Mouse (Mus musculus): ENCODE measurements at regions not wholly inside any gene's neighbourhood (a gene's known extent, or its start where the extent isn't known, plus 50 kb on each side); places are given as distances from the start of the nearest gene placed in this dataset.
A peak's percentile ranks its signal among the peaks of the same experiment; 100 is the strongest.

DNA sequence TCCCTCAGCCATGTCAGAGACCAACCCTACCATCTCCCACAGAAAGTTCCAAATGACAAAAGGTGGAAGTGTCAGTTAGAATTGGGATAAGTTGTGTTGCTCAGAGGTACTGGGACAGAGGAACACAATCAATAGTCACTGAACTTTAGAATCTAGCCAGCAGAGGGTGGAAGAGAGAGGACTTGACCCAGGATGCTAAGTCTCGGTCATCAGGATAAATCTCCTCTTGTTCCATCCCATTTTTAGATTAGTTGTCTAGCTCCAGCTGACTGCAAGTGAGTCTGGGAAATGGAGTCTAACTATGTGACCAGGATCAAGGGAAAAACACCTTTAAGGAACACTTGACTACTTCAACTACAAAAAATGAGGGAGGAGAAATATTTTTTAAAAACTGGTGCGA is 91.5 kb downstream of the Fam84b start:
- TF ChIP-seq CTCF (IDR thresholded peaks at IDR 0.05; ENCODE audit: low read depth) (peak; percentile 32), EP300 (IDR thresholded peaks at IDR 0.05; ENCODE audit: low read depth) (no peak)
- no peak for DNase-seq (ENCODE audit: low spot score)
- Histone ChIP-seq H3K4me3 (ENCODE audit: low read depth, low read length) (no peak overlapping the region), H3K9me3 (replicated peaks; ENCODE audit: control insufficient read depth, low read length) (no peaks in the 10 kb centered on the region), H3K9ac (replicated peaks; ENCODE audit: low read depth, low read length) (no peak overlapping the region), H3K27ac (ENCODE audit: low read depth) (no peak overlapping the region), H3K36me3 (replicated peaks; ENCODE audit: control insufficient read depth, insufficient read depth, low read length) (no peaks in the 10 kb centered on the region), H3K27me3 (ENCODE audit: control insufficient read depth, insufficient read depth, low read length) (no peaks in the 10 kb centered on the region), H3K4me2 (ENCODE audit: low read depth, low read length) (no peak overlapping the region), H3K4me1 (ENCODE audit: control insufficient read depth, insufficient read depth) (0 out of 2 replicates have a peak, but pooled peaks cover 3% of the 10 kb centered on the region)
- ATAC-seq (ENCODE audit: insufficient read depth, low read depth): no peak
- WGBS: 47% methylated on average over 2 of the region's 2 CpGs

DNA sequence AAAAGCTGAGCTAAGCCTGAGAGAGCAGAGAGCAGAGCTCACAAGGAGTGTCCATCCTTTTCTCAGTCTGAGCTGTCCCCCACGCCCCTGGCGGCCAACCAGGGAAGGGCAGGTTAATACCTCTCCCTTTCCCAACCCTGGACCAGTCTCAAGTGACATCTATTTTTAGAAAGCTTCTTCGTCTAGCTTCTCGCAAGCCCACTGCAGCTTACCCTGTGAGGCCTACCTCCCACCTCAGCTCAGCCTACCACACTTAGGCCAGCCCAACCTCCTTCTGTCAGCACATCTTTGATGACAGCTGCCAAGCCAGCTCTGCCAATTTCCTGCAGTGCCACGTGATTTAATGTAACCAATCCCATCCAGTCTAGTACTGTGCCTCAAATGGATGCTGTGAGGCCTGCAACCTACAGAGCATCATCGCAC is 93.6 kb downstream of the Fam84b start:
- Histone ChIP-seq H3K4me1 (ENCODE audit: control insufficient read depth, insufficient read depth) (0 out of 2 replicates have a peak, but pooled peaks cover 3% of the 10 kb centered on the region), H3K4me3 (ENCODE audit: low read depth, low read length) (no peak overlapping the region), H3K36me3 (replicated peaks; ENCODE audit: control insufficient read depth, insufficient read depth, low read length) (no peaks in the 10 kb centered on the region), H3K9me3 (replicated peaks; ENCODE audit: control insufficient read depth, low read length) (no peaks in the 10 kb centered on the region), H3K4me2 (ENCODE audit: low read depth, low read length) (no peak overlapping the region), H3K27me3 (ENCODE audit: control insufficient read depth, insufficient read depth, low read length) (no peaks in the 10 kb centered on the region), H3K27ac (ENCODE audit: low read depth) (no peak overlapping the region), H3K9ac (replicated peaks; ENCODE audit: low read depth, low read length) (no peak overlapping the region)
- whole genome bisulfite sequencing: 14% methylated on average over 6 of the region's 6 CpGs
- DNase-seq (ENCODE audit: low spot score): peak; percentile 60
- peak; percentile 63 for TF ChIP-seq CTCF (IDR thresholded peaks at IDR 0.05; ENCODE audit: low read depth)
- TF ChIP-seq EP300 (IDR thresholded peaks at IDR 0.05; ENCODE audit: low read depth): no peak
- ATAC-seq (ENCODE audit: insufficient read depth, low read depth): peak; percentile 87

DNA sequence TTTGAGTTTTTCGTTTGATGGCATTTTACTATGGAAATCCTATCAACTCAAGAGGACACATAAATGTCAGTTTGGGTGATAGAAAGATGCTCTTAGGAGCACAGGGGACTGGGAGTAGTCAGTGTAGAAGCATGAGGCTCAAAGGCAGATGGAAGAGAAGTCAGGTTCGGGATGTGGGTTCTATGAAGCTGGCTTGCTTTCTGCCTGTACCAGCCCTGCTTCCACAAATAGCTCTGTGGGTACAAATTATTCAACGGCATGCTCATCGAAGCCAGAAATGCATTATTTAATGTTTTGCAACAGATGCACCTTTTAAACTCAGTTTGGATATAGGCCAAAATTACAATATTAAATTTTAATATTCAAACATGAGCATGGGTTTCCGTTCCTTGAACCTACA is 99.3 kb downstream of the Fam84b start:
- 80% methylated on average over 5 of the region's 5 CpGs for WGBS

DNA sequence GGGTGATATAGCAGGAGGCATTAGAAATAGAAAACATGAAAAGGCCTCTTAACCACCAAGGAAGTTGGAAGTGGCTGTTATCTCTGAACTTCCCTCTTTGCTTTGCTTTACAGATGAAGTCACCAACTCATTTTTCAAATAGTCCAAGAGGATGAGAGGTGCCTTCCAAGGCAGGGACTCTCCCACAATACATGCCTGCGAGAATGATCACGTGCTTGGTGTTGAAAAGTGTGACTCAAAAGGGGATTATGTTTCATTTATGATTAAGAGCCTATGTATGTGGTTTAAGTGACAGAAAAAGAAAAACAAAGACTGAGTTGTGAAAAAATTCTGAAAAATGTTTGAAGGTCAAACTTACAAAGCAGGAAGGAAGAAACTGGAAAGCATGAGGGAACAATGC is 114.0 kb downstream of the Fam84b start:
- Histone ChIP-seq H3K4me3 (ENCODE audit: low read depth, low read length) (no peak overlapping the region), H3K27me3 (ENCODE audit: control insufficient read depth, insufficient read depth, low read length) (no peaks in the 10 kb centered on the region), H3K36me3 (replicated peaks; ENCODE audit: control insufficient read depth, insufficient read depth, low read length) (no peaks in the 10 kb centered on the region), H3K9me3 (replicated peaks; ENCODE audit: control insufficient read depth, low read length) (no peaks in the 10 kb centered on the region), H3K27ac (ENCODE audit: low read depth) (no peak overlapping the region), H3K4me2 (ENCODE audit: low read depth, low read length) (no peak overlapping the region), H3K4me1 (ENCODE audit: control insufficient read depth, insufficient read depth) (no peaks in the 10 kb centered on the region), H3K9ac (replicated peaks; ENCODE audit: low read depth, low read length) (no peak overlapping the region)
- TF ChIP-seq EP300 (IDR thresholded peaks at IDR 0.05; ENCODE audit: low read depth): no peak
- TF ChIP-seq CTCF (IDR thresholded peaks at IDR 0.05; ENCODE audit: low read depth): no peak
- DNase-seq (ENCODE audit: low spot score): no peak
- ATAC-seq (ENCODE audit: insufficient read depth, low read depth): no peak
- WGBS: 28% methylated on average over 2 of the region's 2 CpGs

More for the DNA sequence above, 99.3 kb downstream of the Fam84b start:
- Histone ChIP-seq H3K36me3 (replicated peaks; ENCODE audit: control insufficient read depth, insufficient read depth, low read length) (no peaks in the 10 kb centered on the region), H3K4me3 (ENCODE audit: low read depth, low read length) (no peak overlapping the region), H3K27ac (ENCODE audit: low read depth) (no peak overlapping the region), H3K4me1 (ENCODE audit: control insufficient read depth, insufficient read depth) (no peaks in the 10 kb centered on the region), H3K4me2 (ENCODE audit: low read depth, low read length) (no peak overlapping the region), H3K9ac (replicated peaks; ENCODE audit: low read depth, low read length) (no peak overlapping the region), H3K27me3 (ENCODE audit: control insufficient read depth, insufficient read depth, low read length) (no peaks in the 10 kb centered on the region), H3K9me3 (replicated peaks; ENCODE audit: control insufficient read depth, low read length) (no peaks in the 10 kb centered on the region)
- ATAC-seq (ENCODE audit: insufficient read depth, low read depth): no peak
- no peak for DNase-seq (ENCODE audit: low spot score)
- no peak for TF ChIP-seq EP300 (IDR thresholded peaks at IDR 0.05; ENCODE audit: low read depth)
- no peak for TF ChIP-seq CTCF (IDR thresholded peaks at IDR 0.05; ENCODE audit: low read depth)

DNA sequence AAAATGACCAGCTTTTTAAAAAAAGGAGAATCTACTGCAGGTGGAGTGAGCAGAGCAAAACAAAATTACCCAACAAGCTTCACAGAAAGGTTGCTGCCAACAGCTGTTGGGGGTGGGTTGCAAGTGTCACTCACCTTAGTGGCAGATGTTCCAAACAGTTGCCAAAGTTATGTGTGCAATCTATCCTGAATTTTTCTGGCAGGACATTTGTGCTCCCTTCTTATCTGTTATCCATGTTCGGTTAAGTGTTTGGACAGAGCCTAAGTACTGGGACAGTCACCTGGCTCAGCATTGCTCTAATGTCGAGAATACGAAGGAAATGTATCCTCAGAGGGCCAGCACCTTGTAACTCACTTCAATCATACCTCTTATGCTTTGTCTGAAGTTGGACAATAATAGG is 115.3 kb downstream of the Fam84b start:
- no peak overlapping the region for H3K4me2 ChIP-seq (ENCODE audit: low read depth, low read length)
- H3K4me1 ChIP-seq (ENCODE audit: control insufficient read depth, insufficient read depth): no peaks in the 10 kb centered on the region
- no peak overlapping the region for H3K9ac ChIP-seq (replicated peaks; ENCODE audit: low read depth, low read length)
- no peaks in the 10 kb centered on the region for H3K36me3 ChIP-seq (replicated peaks; ENCODE audit: control insufficient read depth, insufficient read depth, low read length)
- H3K4me3 ChIP-seq (ENCODE audit: low read depth, low read length): no peak overlapping the region
- TF ChIP-seq EP300 (IDR thresholded peaks at IDR 0.05; ENCODE audit: low read depth): no peak
- TF ChIP-seq CTCF (IDR thresholded peaks at IDR 0.05; ENCODE audit: low read depth): no peak
- H3K27ac ChIP-seq (ENCODE audit: low read depth): no peak overlapping the region
- WGBS: 47% methylated on average over 3 of the region's 3 CpGs
- DNase-seq (ENCODE audit: low spot score): no peak
- ATAC-seq (ENCODE audit: insufficient read depth, low read depth): no peak
- H3K27me3 ChIP-seq (ENCODE audit: control insufficient read depth, insufficient read depth, low read length): no peaks in the 10 kb centered on the region
- no peaks in the 10 kb centered on the region for H3K9me3 ChIP-seq (replicated peaks; ENCODE audit: control insufficient read depth, low read length)

DNA sequence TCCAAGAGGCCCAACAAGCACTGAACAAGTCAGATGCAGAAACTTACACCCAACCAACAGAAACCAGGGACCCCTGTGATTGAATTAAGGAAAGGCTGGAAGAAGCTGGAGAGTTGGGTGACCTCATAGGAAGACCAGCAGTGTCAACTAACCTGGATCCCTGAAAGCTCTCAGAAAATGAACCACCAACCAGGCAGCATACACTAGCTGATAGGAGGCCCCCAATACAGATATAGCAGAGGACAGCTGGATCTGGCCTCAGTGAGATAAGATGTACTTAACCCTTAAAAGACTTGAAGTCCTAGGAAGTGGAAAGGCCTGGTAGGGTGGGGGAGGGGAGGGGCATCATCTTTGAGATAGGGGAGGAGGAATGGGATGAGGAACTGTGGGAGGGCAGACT is 121.2 kb downstream of the Fam84b start:
- Histone ChIP-seq H3K36me3 (replicated peaks; ENCODE audit: control insufficient read depth, insufficient read depth, low read length) (no peaks in the 10 kb centered on the region), H3K9me3 (replicated peaks; ENCODE audit: control insufficient read depth, low read length) (no peaks in the 10 kb centered on the region), H3K4me1 (ENCODE audit: control insufficient read depth, insufficient read depth) (no peaks in the 10 kb centered on the region), H3K27me3 (ENCODE audit: control insufficient read depth, insufficient read depth, low read length) (no peaks in the 10 kb centered on the region), H3K4me3 (ENCODE audit: low read depth, low read length) (no peak overlapping the region), H3K4me2 (ENCODE audit: low read depth, low read length) (no peak overlapping the region), H3K9ac (replicated peaks; ENCODE audit: low read depth, low read length) (no peak overlapping the region), H3K27ac (ENCODE audit: low read depth) (no peak overlapping the region)
- ATAC-seq (ENCODE audit: insufficient read depth, low read depth) (no peak), DNase-seq (ENCODE audit: low spot score) (no peak)
- no peak for TF ChIP-seq EP300 (IDR thresholded peaks at IDR 0.05; ENCODE audit: low read depth)
- no peak for TF ChIP-seq CTCF (IDR thresholded peaks at IDR 0.05; ENCODE audit: low read depth)
